Mouse (Mus musculus): ENCODE measurements around the gene 2210407C18Rik.

2210407C18Rik gene

DNA sequence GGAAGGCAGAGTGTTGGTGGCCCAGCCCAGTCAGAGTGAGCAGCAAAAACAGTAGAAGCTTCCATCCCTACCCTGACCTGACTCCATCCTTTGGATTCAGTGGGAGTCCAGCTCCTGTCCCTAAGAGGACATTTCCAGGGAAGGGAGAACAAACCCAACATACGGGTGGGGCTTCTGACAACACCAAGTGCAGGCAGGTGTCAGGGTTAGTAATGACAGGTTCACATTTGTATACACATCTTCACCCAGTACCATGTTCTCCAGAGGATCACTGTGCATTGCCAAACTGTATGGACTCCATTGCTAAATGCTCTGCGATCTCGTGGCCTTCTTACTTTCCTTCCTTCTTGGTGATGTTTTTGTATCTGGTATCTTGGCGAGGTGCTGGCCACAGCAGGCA lies at the start of gene 2210407C18Rik:
Gene 2210407C18Rik, minus strand, starts transcription at position 101 of the 400 bp plus-strand sequence.
- no peak for DNase-seq

DNA sequence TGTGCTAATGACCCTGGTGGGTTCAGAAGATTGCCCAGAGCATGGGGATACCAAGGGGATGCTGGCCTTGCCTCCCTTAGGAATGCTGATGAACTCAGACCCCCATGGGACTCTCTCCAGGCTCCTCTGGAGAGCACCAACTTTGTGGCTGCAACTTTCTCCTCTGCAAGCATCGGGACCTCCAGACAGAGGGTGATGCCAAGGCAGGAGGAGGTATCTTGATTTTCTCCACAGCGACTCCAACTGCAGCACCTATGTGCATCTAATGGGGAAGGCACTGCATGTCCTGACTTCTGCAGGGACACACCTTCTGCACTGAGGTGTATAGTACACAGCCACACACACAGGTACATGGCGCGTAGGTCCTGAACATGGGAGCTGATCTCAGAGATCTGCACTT lies 42.7 kb upstream of the 2210407C18Rik start, which contains the start of gene Olfr322:
Gene Olfr322, plus strand, starts transcription at position 187 of the 400 bp plus-strand sequence.
- DNase-seq, result peak; percentile 79

DNA sequence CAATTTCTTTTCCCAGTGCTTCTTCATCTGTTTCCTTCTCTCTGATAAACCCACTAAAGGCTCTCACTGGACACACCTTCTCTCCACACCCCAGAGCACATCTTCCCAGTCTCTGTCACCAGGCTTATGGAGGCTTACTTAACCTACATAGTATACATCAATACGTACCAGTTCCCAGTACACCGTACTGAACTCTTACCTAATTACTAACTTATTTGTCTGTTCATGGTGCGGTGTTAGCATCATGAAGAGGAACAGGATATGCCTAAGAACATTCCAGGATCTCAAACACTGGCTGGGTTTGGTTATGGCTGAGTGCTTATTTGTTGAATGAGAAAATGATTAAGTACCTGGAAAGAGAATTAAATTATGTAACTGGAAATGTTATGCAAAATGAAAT lies 39.3 kb upstream of the 2210407C18Rik start:
- no peak for DNase-seq

DNA sequence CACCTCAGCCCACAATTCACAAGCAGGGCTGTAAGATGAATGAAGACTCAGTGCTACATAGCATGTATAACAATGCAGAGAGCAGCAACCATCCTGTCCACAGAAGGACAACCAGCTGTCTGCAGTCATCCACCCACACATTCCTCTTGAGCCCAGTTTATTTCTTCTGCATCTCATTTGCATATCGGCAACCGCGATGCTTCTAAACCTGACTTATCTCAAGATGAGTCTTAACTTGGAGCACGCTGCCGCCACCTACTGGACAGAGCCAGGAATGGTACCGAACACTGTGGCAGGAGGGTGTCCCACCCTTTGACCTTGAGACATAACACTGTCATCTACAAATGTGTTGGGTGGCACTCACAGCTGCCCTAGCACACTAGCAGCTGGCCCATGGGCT lies 27.5 kb upstream of the 2210407C18Rik start:
- DNase-seq, result no peak

DNA sequence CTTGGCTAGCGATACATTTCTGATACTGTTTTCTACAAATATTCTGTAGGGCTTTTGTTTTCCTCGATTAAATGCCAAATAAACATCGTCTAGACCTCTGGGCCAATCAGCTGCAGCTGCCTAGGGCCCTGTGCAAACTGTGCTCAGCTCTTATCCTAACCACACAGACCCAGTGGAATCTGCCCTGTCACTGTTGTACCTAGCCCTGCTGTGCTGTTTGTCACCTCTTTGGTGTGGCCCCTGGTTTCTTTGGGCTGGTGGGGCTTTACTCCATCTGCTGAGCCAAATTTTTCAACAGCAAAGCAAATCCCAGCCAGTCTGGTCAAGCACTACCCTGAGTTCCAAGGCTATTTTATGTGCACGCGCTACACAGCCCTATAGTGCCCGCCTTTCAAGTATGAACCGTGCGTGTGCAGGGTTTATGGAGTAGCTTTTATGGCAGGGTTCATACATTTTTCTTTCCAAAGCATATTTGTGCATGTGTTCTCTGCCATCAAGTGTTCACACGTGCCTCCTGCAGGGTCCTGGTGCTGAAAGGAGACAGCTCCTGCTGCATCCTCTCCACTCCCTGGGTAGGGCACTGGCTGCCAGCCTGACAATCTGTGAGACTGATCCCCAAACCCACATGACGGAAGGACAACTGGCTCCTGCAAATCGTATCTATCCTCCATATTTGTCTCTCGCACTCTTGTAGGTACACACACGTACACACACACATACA lies 25.9 kb upstream of the 2210407C18Rik start:
- peak; percentile 62 for DNase-seq

DNA sequence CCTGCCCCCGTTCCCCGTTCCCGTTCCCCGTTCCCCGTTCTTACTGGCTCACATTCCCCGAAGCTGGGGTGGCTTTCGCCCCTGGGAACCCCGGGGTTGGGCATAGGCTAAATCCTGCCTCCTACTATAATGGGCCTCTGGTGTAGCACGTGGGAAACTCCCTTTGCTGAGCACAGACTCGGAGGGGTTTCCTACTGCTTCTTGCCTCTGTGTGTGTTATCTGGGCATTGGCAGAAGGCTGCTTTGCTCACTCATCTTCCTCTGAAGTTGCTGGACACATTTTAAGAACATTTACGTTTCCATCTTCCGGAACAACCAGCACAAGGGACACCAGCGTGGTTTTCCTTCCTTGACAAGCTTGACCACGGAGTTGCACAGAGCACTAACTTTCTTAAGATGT lies 25.2 kb upstream of the 2210407C18Rik start:
- DNase-seq, result no peak

DNA sequence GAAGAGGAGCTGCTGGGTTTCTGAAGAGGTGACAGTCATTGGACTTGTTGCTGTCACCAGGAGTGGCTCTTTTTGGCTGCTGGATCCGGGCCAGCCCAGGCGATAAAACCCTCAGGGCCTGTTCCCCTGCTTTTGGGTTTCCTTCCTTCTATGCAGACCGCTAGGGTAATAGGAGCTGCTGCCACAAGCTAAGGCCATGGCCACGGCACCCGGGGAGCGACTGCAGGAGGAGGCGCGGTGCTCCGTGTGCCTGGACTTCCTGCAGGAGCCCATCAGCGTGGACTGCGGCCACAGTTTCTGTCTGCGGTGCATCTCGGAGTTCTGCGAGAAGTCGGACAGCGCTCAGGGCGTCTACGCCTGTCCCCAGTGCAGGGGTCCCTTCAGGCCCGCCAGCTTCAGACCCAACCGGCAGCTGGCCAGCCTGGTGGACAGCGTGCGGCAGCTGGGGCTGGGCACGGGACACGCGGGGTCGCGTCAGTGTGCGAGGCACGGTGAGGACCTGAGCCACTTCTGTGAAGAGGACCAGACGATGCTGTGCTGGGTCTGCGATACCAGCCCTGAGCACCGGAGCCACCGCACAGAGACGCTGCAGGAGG lies 24.5 kb upstream of the 2210407C18Rik start, which contains the start of gene Trim58:
Gene Trim58, plus strand, starts transcription at position 194 of the 596 bp plus-strand sequence.
- DNase-seq, result peak; percentile 81

DNA sequence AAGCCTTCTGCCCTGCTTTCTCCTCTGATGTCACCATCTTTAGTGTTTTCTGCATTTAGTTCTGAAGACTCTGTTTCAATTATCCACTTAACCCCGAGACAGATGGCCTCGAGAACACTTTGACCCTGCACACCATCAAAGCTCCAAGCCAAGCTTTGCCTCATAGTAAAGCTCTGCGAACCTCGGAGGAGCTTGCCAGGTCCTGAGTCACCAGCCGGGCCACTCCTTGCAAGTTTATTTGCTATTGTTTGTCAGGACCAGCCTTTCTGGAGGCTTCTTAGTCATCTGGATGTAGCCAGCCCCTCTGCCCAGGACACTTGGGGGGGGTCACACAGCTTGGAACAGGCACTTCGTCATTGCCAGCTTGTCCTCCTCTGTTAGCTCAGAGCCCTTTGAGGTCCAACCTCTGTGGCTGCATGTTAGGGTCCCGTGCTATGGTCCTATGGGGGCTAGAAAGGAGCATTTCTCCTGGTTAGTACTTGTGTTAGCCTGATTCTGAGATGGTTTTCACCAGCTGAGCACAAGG lies 22.4 kb upstream of the 2210407C18Rik start:
- peak; percentile 92 for DNase-seq

DNA sequence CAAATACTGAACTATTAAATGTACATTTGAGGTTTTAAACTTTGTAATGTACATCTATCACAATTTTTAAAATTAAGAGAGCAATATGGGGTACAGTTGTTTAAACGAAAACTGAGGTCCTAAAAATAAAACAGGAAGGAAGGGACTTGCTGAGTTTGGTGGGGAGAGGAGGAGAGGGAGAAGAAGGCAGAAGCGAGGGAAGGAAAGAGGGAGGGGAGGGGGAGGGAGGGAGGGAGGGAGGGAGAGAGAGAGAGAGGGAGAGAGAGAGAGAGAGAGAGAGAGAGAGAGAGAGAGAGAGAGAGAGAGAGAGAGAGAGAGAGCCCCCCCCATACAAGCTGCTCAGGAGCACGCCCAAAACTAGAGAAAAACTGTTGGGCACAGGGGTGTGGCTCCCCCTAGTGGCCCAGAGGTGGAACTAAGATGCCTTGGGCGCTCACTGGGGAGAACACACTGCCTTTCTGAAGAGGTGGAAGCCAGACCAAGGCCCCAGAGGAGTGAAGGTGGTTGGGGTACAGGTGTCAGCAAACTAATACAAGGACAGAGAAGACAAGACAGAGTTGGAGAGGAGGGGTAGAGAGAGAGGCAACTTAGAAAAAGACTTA lies 20.6 kb upstream of the 2210407C18Rik start:
- no peak for DNase-seq

DNA sequence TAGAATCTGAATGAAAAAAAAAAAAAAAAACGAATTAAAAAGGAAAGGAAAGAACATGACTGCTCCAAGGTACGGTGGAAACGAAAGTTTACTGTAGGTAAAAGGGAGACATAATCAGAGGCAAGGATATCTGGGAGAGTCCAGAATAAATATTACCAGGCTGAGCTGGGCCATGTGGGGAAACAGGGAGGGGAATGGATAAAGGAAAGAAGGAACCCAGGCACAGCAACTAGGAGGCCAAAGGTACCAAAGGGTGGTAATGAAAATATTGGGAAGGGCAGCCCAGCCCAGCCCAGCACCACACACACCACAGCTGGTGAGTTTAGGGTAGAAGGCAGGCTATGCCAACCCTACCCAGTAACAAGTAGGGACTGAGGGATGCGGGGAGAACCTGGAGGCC lies 19.0 kb upstream of the 2210407C18Rik start:
- DNase-seq, result no peak

DNA sequence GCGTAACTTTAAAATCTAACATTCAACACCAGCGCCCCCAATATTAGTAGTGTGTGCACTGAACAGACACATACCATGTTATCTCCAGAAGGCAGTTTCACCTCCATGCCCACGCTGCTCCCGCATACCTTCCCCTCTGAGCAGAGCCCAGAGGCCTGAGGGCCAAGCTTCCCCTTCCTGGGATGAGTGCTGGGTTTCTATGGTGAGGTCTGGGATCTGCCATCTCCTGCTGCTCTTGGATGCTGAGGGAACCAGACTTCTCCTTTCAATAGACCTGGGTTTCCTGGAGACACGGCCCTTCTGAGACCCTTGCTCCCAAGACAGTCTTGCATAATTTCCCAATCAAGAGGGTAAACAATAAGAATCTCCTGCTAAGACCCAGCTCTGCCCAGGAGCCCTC lies 14.5 kb upstream of the 2210407C18Rik start, which contains the start of gene Olfr323:
Gene Olfr323, minus strand, starts transcription at position 101 of the 400 bp plus-strand sequence.
- peak; percentile 79 for DNase-seq

DNA sequence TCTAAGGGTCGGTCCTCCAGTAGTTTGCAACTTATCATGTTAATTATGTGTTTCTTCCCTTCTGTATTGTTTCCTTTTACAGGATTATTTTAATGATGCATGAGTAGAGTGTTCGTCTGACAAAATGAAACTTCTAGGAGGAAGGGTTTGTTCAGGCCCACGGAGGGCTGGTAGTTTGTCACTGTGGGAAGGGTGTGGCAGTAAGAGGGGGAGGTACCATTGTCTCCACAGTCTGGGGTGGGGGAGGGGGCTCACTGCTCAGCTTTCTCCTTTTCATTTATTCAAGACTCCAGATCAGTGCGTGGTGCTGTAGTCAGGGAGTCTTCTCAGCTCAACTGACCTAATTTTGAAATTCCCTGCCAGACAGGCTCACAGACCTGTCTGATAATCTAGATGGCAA lies 10.3 kb upstream of the 2210407C18Rik start:
- no peak for DNase-seq

DNA sequence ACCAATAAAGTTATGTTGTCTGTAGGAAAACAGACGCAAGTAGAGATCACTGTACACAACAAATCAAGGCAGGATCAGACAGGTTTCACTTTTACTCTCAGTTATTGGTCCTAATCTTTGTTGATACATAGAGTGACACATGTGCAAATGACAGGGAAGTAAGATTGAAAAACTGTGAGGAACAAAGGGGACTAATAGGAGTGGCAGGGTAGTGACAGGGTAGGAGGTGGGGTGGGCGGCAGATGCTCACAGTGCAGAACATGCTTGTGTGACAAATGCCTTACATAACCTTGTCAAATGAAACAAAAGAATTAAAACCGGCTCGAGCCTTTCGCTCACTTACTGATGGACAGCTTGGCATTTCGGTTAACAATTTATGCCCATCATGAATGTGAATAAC lies 2.9 kb upstream of the 2210407C18Rik start:
- DNase-seq, result no peak

DNA sequence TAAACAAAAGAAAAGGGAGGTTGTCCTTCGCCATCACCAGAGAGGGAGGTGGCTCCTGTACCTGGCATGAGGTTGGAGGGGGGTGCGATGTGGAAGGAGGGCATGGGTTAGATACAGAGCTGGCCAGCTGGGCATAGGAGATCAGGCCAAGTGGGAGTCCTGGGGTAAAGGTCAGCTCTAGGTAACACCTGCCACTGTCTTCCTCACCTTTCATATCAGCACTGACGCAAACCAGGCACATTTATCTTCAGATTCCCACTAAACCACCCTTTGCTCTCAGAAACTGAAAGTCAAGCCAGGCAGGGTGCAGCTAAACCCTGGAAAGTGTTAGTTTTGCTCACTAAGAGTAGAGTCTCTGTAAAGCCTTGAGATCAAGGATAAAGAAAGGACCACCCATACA lies 2.5 kb upstream of the 2210407C18Rik start:
- DNase-seq, result peak; percentile 90

DNA sequence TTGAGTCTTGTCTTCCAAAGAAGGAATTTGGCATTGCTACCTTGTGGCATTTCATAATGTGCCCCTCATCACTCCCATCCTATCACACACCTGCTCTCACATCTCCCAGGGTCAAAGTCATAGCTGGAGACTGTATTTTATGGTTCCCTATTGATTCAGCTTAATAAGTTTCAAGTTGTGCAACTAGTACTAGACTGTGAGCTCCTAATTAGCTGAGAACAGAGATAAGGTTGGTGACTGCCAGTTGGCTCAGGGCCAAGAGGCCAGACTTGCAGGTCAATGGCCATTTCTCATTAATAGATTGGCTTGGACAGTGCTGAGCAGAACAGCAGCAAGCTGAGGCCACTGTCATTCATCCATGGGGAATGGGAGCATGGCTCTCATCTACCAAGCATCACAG lies 1.3 kb downstream of the 2210407C18Rik start:
- no peak for DNase-seq

DNA sequence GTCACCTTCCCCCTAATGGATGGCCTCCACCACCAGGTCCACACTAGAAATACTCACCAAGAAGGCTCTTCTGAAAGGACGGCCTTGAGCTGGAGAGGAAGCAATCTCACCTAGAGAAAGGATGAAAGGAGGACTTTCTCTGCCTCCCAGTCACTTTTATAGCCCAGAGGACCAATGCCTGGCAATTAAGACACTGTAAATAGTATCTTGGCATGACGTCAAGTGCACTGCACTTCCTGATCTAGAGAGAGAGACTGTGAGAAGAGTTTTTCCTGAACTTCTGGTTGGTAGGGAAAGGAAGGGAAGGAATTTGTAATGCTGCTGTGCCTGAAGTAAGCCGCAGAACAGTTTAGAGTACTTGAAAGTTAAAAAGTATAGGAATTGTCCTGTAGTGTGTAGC lies 2.5 kb downstream of the 2210407C18Rik start:
- DNase-seq, result no peak

DNA sequence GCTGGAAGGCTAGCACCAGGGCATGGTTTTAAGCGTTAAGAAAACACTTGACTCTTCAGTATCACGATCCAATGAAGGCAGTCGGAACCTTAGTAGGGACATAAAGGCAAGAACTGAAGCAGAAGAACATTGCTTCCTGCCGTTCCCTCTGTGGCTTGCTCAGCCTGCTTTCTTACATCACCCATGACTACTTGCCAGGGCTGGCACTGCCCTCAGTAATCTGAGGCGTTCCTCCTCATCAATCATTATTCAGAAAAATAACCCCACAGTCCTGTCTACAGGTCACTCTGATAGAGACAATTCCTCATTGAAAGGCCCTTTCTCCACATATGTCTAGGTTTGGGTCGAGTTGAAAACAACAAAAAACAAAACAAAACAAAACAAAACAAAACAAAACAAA lies 8.8 kb downstream of the 2210407C18Rik start:
- DNase-seq, result no peak

DNA sequence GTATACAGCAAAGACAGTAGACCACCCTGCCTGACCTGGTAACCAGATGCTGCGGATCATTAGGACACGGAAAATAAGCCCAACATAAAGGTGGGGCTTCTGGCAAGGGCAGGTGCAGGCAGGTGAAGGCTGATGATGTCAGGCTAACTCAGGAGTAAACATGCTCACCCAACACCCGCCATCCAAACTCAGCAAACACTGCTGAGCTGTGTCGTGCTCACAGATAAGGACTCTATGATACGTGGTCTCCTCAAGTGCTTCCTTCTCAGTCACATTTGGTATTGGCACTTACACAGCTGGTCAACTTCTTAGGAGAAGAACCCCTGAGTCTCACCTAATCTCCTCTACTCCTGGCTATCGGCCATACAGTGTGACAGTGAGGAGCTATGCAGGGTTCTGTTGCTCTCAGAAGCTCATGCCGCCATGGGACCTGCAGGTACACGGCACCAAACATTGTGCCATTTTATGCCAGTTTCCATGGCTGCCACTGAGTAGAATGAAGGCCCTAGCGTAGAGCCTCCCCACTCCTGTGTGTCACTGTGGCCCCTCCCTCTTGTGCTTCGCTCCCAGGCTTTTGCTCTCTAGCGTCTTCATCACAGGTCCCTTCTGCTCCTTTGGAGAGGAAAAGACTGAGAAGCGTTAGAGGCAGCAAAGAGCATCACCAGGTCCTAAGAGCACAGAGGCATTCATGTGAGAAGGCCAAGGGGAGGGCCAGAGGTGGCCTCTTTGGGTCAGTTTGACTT lies 9.5 kb downstream of the 2210407C18Rik start:
- DNase-seq, result no peak

DNA sequence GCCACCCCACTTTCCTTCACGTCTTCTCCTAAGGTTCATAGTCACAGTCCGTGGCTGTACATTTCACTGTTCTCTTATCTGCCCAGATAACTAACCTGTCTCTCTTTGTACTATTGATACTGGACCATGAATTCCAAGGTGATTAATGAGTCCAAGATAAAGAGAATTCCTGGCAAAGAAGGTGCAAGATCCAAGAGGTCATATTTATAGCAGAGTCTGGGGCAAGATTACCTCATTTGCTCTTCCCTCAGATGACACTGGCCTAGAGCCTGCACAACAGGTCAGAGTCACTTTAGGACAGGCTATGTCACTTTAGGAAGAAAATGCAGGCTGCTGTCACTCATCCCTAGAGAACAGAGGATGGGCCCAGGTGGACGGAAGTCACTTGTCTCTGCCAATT lies 10.6 kb downstream of the 2210407C18Rik start:
- peak; percentile 90 for DNase-seq

DNA sequence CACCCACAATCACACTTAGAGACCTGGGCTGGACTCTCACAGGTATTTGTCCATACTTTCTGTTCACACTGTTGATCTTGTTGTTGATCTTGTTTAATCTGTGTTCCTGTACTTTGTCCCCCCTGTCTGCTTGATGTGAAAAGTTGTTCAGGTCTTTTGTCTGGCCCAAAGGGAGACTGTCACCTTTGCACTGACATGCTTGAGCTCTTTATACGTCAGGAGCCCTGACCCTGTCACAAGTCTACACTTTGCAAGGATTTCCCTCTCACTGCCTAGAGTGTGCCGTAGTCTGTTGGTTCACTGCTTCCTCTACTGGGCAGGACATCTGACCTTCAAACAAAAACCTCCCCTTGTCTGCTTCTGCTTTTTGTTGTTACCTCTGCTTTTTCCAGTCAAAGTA lies 11.2 kb downstream of the 2210407C18Rik start:
- no peak for DNase-seq

DNA sequence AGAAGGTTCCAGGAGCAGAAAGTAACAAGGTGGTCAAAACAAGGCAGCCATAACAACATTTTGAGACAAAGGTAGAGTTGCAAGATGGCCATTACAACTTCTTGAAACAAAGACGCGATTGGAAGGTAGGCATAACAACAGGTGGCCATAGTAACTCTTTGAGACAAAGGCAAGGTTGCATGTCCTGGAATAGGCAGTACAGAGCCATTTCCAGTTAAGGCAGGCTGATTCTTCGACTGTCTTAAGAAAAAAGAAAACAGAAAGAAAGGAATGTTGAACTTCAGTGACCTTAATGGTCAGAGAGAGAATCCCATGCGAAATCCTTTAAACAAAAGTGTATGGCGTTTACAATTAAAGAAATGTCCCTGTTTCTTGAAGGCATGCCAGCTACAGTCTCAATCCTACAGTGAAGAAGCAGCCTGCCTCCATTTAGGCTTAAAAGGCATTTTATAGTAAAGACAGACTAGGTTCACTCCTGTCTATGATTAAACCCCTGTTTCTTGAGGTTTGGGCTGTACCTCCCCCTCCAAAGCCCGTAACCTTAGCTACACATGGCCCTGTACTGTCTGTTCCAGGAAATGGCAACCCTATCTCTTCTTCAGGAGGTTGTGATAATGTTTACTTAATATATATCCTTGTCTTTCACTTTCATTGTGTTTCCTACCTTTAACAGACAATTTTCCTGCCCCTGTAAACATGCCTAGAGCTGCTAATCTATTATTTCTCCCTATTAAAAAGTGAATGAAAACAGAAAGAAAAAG lies 12.9 kb downstream of the 2210407C18Rik start:
- no peak for DNase-seq

DNA sequence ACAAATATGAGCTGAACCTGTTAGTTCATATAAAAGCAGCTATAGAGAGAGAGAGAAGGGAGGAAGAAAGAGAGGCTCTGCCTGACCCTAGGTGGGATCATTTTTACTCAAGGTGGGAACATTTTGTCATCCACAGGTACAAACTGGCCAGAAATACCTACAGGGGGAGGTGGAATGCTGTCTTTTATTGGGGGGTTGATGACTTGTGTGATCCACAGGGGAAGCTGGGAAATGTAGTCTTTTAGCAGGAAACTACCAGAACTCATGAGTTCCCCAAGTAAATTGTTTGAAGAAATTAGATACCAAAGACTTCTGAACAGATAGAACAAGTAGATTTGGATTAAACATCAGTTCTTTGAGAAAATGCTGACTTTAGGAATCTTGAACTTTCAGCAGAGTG lies 13.8 kb downstream of the 2210407C18Rik start:
- no peak for DNase-seq
